Mouse (Mus musculus): ENCODE measurements around the gene Tnfrsf8. TPM values are rescaled to one million over a fixed set of nuclear protein-coding genes. Genes with fewer than 3 reads are reported as not detected.

Gene Tnfrsf8
- polyA plus RNA-seq, 1 experiment from 2014 or later, result 0.11 TPM

DNA sequence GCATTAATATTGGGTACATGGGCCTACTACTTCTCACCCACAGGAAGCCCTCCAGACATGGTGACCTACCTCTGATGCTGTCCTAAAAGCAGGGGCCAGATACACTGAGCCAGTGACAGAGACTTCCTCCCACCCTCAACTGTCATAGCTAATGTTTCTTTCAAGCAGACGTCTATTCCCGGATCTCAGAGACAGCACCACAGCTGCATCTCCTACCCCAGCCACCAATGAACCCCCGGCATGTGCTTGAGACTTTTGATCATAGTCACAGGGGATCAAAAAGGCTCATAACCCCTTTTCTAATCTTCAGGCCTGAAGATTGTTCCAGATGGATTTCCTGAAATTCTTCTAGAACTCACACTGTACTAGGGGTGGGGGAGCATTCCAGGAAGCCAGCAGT is 12.9 kb downstream of the Tnfrsf8 start:
- H3K4me1 ChIP-seq (replicated peaks), result no peaks in the 10 kb centered on the region
- 70% methylated on average over 3 of the region's 3 CpGs for WGBS
- no peaks in the 10 kb centered on the region for H3K27me3 ChIP-seq (replicated peaks)
- ATAC-seq, result no peak
- no peak overlapping the region for H3K27ac ChIP-seq
- no peak overlapping the region for H3K4me3 ChIP-seq (replicated peaks)
- H3K36me3 ChIP-seq, result no peaks in the 10 kb centered on the region
- no peak overlapping the region for H3K9ac ChIP-seq
- no peak overlapping the region for H3K4me2 ChIP-seq (replicated peaks)
- no peaks in the 10 kb centered on the region for H3K9me3 ChIP-seq

DNA sequence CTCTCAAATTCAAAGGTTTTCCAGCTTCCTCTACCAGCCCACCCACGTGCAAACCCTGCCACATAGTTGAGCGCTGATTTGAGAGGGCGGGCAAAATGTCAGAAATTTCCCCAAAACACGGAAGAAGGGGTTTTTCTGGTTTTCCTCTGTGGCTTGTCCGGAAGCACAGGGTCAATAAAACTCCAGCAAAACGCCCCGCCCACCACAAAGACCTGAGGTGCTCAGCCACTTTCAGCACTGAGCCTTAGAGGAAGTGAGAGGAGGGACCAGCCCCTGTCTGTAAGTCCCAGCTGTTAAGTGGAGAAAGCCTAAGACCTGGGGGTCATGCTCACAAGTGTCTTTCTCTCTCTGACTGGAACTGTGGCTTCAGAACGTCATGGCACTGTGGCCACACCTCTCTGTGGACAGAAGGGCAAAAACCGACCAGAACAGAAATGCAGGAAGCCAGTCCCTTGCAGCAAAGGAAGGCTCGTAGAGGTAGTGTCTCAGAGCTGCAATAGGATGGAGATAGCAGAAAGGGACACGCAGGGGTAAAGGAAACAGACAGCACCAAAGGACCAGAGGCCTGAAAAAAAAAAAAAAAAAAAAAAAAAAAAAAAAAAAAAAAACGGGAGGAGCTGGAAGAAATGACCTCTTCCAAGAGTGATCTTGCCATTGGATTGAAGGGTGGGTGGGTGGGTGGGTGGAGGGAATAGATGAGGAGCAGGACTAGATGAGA is 14.6 kb downstream of the Tnfrsf8 start:
- no peaks in the 10 kb centered on the region for H3K9me3 ChIP-seq
- no peak overlapping the region for H3K9ac ChIP-seq
- H3K27me3 ChIP-seq (replicated peaks), result no peaks in the 10 kb centered on the region
- H3K36me3 ChIP-seq, result no peaks in the 10 kb centered on the region
- H3K27ac ChIP-seq, result no peak overlapping the region
- WGBS, result 38% methylated on average over 12 of the region's 12 CpGs
- no peak overlapping the region for H3K4me2 ChIP-seq (replicated peaks)
- ATAC-seq, result peak; percentile 81
- H3K4me3 ChIP-seq (replicated peaks), result no peak overlapping the region
- H3K4me1 ChIP-seq (replicated peaks), result no peaks in the 10 kb centered on the region

DNA sequence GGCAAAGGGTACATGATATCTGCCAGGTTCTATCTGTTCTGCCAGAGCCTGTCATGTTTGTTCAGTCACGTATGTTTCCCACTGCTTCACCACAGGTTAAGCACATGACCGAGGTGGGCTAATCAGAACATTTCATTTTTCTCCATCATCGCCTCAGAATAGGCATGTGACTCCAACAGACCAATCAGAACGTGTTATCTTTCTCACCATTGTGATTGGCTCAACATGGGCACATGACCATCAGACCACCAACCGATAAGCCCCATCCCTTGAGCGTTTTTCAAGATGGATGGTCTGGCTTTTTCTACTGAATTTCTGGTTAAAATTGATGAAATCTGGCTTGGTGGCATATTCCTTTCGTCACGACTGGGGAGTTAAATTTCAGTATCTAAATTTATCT is 15.6 kb downstream of the Tnfrsf8 start:
- WGBS, result 91% methylated on average over 8 of the region's 8 CpGs
- Histone ChIP-seq H3K4me3 (replicated peaks) (no peak overlapping the region), H3K36me3 (no peaks in the 10 kb centered on the region), H3K4me2 (replicated peaks) (no peak overlapping the region), H3K4me1 (replicated peaks) (no peaks in the 10 kb centered on the region), H3K9me3 (no peaks in the 10 kb centered on the region), H3K9ac (no peak overlapping the region), H3K27me3 (replicated peaks) (no peaks in the 10 kb centered on the region), H3K27ac (no peak overlapping the region)
- no peak for ATAC-seq

DNA sequence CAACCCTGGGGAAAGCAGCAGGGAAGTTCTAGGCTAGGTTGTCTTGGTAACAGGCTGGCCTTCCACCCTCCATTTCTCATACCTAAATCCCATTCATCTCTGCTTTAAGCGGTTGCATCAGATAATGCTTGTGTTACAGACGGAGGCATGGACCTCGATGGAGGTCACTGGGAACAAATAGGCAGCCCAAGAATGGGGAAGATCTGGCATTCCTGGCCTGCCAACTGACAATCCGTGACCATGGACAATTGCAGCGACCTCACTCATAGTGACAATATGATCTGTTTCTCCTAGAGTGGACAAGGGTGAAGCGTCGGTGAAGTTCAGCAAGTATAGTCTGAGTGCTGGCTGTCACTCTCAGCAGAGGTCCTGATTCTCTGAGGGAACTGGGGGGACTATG is 16.1 kb downstream of the Tnfrsf8 start:
- Histone ChIP-seq H3K36me3 (no peaks in the 10 kb centered on the region), H3K9me3 (no peaks in the 10 kb centered on the region), H3K9ac (no peak overlapping the region), H3K4me2 (replicated peaks) (no peak overlapping the region), H3K27ac (no peak overlapping the region), H3K4me3 (replicated peaks) (no peak overlapping the region), H3K4me1 (replicated peaks) (no peaks in the 10 kb centered on the region), H3K27me3 (replicated peaks) (no peaks in the 10 kb centered on the region)
- WGBS, result 91% methylated on average over 7 of the region's 7 CpGs
- no peak for ATAC-seq

DNA sequence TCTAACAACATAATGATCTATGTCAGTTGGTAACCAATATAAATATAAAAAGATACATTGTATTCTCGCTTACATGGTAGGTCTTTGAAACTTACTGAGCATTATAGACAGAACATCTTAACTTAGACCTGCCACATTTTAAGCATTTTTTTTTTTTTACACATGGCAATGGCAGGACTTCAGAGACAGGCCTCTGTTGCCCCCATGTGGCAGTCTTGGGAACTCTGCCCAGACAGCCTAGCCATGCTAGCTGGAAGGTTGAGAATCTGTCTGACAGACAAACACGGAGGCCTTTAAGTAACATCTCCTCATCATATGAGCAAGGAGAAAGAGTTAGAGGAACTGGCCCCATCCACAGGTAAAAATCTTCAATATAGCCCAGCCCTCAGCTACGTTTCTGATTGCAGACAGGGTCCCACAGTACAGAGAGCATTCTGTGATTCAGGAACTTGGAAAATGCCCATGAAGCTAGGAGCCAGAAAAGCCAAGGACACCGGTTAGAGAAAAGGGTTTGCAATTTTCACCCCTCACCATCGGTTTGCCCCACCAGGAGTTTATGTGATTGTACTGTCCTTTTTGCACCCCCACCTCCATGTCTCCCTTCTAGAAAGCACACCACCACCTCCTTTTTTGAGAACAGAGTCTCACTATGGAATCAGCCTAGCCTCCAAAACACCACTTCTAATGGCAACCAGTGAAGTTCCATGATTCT is 19.2 kb downstream of the Tnfrsf8 start:
- no peaks in the 10 kb centered on the region for H3K27me3 ChIP-seq (replicated peaks)
- 47% methylated on average over 5 of the region's 5 CpGs for WGBS
- no peaks in the 10 kb centered on the region for H3K9me3 ChIP-seq
- H3K4me1 ChIP-seq (replicated peaks), result no peaks in the 10 kb centered on the region
- no peaks in the 10 kb centered on the region for H3K36me3 ChIP-seq
- ATAC-seq, result no peak
- H3K4me3 ChIP-seq (replicated peaks), result no peak overlapping the region
- H3K4me2 ChIP-seq (replicated peaks), result no peak overlapping the region
- H3K9ac ChIP-seq, result no peak overlapping the region
- H3K27ac ChIP-seq, result no peak overlapping the region

DNA sequence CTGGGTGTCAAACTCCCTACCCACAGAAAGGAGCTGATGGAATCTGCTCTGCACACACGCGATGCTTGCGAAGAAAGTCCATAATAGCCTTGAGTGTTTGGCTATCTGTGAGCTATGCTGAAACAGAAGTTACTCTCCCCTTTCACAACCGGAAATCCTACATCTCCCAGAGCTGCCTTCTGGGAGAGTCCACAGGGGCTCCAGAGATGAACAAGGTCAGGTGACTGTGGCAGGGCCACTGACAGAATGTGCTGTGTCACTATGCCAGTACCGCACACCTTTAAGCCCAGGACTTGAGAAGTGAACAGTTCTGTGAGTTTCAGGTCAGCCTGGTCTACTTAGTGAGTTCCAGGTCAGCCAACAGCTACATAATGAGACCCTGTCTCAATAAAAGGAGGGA is 20.4 kb downstream of the Tnfrsf8 start:
- ATAC-seq, result no peak
- no peak overlapping the region for H3K4me2 ChIP-seq (replicated peaks)
- no peaks in the 10 kb centered on the region for H3K27me3 ChIP-seq (replicated peaks)
- 77% methylated on average over 5 of the region's 5 CpGs for WGBS
- no peak overlapping the region for H3K9ac ChIP-seq
- no peaks in the 10 kb centered on the region for H3K9me3 ChIP-seq
- H3K36me3 ChIP-seq, result no peaks in the 10 kb centered on the region
- no peaks in the 10 kb centered on the region for H3K4me1 ChIP-seq (replicated peaks)
- H3K27ac ChIP-seq, result no peak overlapping the region
- no peak overlapping the region for H3K4me3 ChIP-seq (replicated peaks)

DNA sequence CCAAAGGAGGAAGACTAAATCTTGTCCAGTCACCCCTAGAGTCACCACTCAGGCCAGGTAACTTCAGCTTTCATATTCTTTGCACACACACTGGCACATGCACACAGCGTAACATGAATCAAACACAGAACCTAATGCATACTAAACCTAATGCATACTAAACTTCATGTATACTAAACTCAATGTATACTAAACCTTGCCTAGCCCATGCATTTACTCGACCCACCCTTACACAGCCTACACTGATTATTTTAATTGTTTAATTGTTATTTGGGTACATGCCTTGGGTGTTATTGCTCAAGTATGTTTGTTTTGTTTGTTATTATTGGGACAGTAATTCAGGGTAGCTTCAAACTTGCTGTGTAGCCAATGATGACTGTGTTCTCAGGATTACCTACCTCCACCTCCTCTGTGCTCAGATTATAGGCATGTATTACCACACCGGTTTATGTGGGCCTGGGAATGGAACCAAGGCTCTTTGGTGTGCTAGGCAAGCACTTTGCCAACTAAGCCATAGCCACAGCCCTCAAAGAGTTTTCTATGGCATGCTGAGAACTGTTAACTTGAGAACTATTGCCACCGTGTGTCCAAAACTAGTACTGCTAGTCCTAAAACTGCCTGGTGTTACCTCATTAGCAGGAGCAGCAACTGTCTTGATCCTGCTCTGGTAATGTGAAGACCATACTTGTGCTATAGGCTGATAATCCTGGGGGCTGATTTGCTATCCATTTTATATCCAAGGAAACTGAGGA is 28.4 kb downstream of the Tnfrsf8 start:
- no peak overlapping the region for H3K4me2 ChIP-seq (replicated peaks)
- no peak overlapping the region for H3K27ac ChIP-seq
- H3K4me3 ChIP-seq (replicated peaks), result no peak overlapping the region
- H3K9ac ChIP-seq, result no peak overlapping the region
- WGBS, result 44% methylated on average over 4 of the region's 4 CpGs
- no peaks in the 10 kb centered on the region for H3K36me3 ChIP-seq
- H3K27me3 ChIP-seq (replicated peaks), result no peaks in the 10 kb centered on the region
- peak; percentile 86 for ATAC-seq
- H3K9me3 ChIP-seq, result no peaks in the 10 kb centered on the region
- H3K4me1 ChIP-seq (replicated peaks), result no peaks in the 10 kb centered on the region

DNA sequence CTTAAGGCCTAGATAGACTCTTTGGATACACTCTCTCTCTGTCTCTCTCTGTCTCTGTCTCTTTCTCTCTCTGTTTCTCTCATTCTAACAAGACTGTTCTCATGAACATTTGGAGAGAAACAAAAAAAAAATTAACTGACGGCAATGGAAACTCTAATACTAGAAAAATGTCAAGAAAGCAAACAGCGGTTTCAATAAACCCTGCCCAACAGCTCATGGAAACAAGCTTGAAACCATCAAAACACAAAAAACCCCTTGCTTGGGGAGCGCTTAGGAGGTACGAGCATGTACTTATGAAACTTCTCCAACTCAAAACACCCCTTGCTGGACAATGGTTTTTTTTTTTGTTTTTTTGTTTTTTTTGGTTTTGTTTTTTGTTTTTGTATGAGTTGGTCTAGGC is 30.3 kb downstream of the Tnfrsf8 start:
- no peak overlapping the region for H3K27ac ChIP-seq
- no peaks in the 10 kb centered on the region for H3K27me3 ChIP-seq (replicated peaks)
- H3K36me3 ChIP-seq, result no peaks in the 10 kb centered on the region
- H3K9ac ChIP-seq, result no peak overlapping the region
- H3K4me1 ChIP-seq (replicated peaks), result no peaks in the 10 kb centered on the region
- WGBS, result 95% methylated on average over 4 of the region's 4 CpGs
- no peak overlapping the region for H3K4me2 ChIP-seq (replicated peaks)
- no peak overlapping the region for H3K4me3 ChIP-seq (replicated peaks)
- no peak for ATAC-seq
- H3K9me3 ChIP-seq, result no peaks in the 10 kb centered on the region

DNA sequence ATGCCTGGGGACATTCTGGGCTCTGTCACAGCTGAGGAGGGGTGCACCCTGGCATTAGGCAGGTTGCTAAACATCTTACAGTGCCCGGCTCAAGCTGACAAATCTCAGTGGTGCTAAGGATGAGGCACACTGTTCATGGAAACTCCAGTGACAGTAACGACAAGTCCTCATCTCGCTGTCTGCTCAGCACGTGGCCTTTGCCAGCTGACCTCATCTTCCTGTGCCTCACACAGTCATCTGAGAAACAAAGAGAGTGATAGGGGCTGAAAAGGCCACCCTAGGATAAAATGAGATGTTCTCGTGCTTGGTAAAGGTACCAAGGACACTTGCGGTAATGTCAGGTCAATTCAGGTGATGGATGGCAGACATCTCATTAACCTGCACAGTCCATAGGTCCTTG is 31.5 kb downstream of the Tnfrsf8 start:
- no peak overlapping the region for H3K27ac ChIP-seq
- no peak overlapping the region for H3K4me2 ChIP-seq (replicated peaks)
- no peak overlapping the region for H3K4me3 ChIP-seq (replicated peaks)
- no peak overlapping the region for H3K9ac ChIP-seq
- H3K36me3 ChIP-seq, result no peaks in the 10 kb centered on the region
- 68% methylated on average over 6 of the region's 6 CpGs for WGBS
- no peaks in the 10 kb centered on the region for H3K27me3 ChIP-seq (replicated peaks)
- ATAC-seq, result no peak
- no peaks in the 10 kb centered on the region for H3K4me1 ChIP-seq (replicated peaks)
- no peaks in the 10 kb centered on the region for H3K9me3 ChIP-seq

DNA sequence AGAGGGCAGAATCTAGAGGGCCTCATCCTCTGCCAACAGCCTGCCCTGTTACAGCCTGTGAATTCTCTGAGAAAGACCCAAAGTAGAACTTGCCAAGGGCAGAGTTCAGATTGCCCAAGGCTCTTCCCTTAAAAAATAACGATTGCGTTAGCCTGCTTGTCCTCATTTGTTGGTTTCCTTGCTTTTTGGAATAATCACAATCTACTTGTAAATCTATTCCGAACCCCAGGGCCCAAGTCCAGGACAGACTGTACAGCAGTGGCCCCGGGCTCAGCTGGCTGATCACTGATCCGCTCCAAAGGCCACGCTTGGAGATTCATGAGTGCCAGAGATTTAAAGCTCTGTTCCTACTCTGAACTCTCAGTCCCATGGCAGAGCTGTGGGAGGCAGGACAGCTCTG is 34.0 kb downstream of the Tnfrsf8 start:
- Histone ChIP-seq H3K36me3 (no peaks in the 10 kb centered on the region), H3K4me3 (replicated peaks) (no peak overlapping the region), H3K27me3 (replicated peaks) (no peaks in the 10 kb centered on the region), H3K9ac (no peak overlapping the region), H3K4me1 (replicated peaks) (no peaks in the 10 kb centered on the region), H3K27ac (no peak overlapping the region), H3K9me3 (no peaks in the 10 kb centered on the region), H3K4me2 (replicated peaks) (no peak overlapping the region)
- WGBS, result 86% methylated on average over 6 of the region's 6 CpGs
- ATAC-seq, result peak; percentile 24; the same call in 1 of the 2 replicates

DNA sequence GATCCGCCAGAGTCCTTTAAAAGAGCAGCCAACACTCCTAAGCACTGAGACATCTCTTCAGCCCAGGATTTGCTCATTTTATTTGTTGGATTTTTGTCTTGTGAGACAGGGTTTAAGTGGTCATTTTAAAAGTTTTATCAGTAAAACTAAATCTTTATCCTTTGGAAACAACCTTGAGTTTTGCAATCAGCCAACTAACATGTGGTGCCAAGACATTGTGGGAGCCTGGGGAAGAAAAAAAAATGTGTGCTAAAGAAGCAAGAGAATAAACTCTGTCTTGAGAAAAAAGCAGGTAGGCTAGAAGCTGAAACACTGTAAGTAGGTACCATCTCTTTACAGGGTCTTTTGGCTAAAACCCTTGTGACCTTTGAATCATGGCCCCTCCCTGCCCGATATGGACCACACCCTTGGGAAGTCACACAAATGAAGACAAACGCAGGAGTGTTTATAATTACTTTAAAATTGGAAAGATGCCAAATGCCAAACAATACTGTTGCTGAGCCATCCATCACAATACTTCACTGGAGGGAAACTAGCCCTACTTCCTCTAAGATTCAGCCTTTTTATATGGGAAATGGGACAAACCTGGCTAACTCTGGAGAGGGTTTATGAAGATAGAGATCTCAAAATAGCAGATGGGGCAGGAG is 36.1 kb downstream of the Tnfrsf8 start:
- ATAC-seq, result peak; percentile 82
- Histone ChIP-seq H3K4me1 (replicated peaks) (no peaks in the 10 kb centered on the region), H3K9ac (no peak overlapping the region), H3K4me3 (replicated peaks) (no peak overlapping the region), H3K36me3 (no peaks in the 10 kb centered on the region), H3K27ac (no peak overlapping the region), H3K27me3 (replicated peaks) (no peaks in the 10 kb centered on the region), H3K9me3 (no peaks in the 10 kb centered on the region), H3K4me2 (replicated peaks) (no peak overlapping the region)
- 54% methylated on average over 3 of the region's 3 CpGs for WGBS

DNA sequence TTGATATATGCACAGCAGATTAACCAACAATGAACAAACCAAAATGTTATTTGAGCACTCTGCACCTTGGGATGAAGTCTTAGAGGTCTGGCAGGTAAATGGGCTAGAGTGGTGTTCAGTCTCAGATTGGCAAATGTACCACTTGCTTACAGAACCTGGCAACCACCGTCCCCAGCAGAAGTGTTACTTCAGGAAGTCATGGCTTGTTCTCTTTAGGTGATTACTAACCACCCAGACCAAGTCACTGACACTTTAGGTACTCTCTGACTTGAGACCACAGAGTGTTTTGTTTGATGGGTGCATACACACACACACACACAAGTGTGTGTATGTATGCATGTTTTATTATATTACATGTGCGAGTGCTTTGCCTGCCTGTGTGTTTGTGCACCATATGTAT is 36.7 kb downstream of the Tnfrsf8 start:
- no peaks in the 10 kb centered on the region for H3K4me1 ChIP-seq (replicated peaks)

More for the DNA sequence above, 36.7 kb downstream of the Tnfrsf8 start:
- H3K36me3 ChIP-seq, result no peaks in the 10 kb centered on the region
- 92% methylated on average over 2 of the region's 2 CpGs for WGBS
- H3K27ac ChIP-seq, result no peak overlapping the region
- H3K27me3 ChIP-seq (replicated peaks), result no peaks in the 10 kb centered on the region
- H3K9ac ChIP-seq, result no peak overlapping the region
- no peak overlapping the region for H3K4me2 ChIP-seq (replicated peaks)
- H3K4me3 ChIP-seq (replicated peaks), result no peak overlapping the region
- ATAC-seq, result no peak
- H3K9me3 ChIP-seq, result no peaks in the 10 kb centered on the region
